Mouse (Mus musculus): ENCODE results near the gene Olfr1034.
"Not testable (repeated sequence)": the region's sequence is repeated elsewhere in the genome, so short reads cannot be mapped to it uniquely, and the experiment has no call there.

GRCm38 (mm10) chr2:86020406-86020805 lies 25.3 kb upstream of the Olfr1034 start, which contains the start of gene Olfr1033:
- TF ChIP-seq CTCF, EP300 (IDR thresholded peaks at IDR 0.05; ENCODE audit: low read depth): not testable (repeated sequence)

Measured in liver, embryonic 14.5 days (tissue).